ENCODE assay signal across 9 mouse cellular contexts in the genomic region with DNA sequence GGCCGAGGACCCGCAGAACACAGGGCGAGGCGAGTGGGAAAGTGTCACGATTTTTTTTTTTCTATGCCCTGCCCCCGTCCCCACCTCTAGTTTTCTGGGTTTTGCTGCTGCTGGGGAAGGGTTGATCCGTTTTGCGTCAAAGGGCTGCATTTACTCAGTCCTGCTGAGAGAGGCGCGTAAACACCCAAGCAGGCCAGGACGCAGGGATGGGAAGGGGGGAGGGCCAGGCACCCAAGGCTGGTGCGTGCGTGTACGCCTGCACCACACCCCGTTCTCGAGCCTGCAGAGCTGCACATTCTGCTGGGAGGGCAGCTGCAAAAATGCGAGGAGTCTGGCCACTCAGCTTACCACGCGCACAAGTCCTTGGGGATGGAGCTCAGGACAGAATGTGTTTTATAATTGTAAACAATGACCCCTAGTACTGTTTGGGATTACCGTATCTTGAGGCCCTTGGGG. TPM values are rescaled to one million over a fixed set of nuclear protein-coding genes. Genes with fewer than 3 reads are reported as not detected.
DNase-seq lines count a peak whose midpoint lies in the region; ATAC-seq and TF ChIP-seq lines count a peak whose summit lies in the region.
"Had no signal": no experiment of that assay in that cellular context is flagged by ENCODE, and none has a peak within 500 bp of the region (broad histone marks: within the 10 kb centered on the region; RNA-seq: fewer than 3 reads in every experiment).

No protein-coding gene starts in this region.

- no peak overlapping the region for H3K27ac ChIP-seq in thymus, adult 2 months (ENCODE audit: control insufficient read depth, insufficient read depth, low read length)
- H3K27ac ChIP-seq in forebrain, embryonic 10.5 days: peak overlapping the region; percentile 80
- H3K27ac ChIP-seq in heart, embryonic 14.5 days (replicated peaks in 1 of 2; ENCODE audit: control insufficient read depth in 1 of 2, insufficient read depth in 1 of 2, low read depth in 2 of 2, low read length in 2 of 2): peak overlapping the region; percentile 85 to 100
- H3K27ac ChIP-seq in liver, embryonic 11.5 days (ENCODE audit: low read depth, low read length): peak overlapping the region; percentile 40; the same call in 1 of the 2 replicates
- H3K27ac ChIP-seq in stomach, postnatal 0 days (replicated peaks): peak overlapping the region; percentile 100

- peak overlapping the region; percentile 91 for H3K4me2 ChIP-seq in heart, embryonic 14.5 days (ENCODE audit: low read length)
- H3K4me2 ChIP-seq in liver, embryonic 11.5 days: peak overlapping the region; percentile 93
- peak overlapping the region; percentile 79 for H3K4me2 ChIP-seq in stomach, postnatal 0 days (replicated peaks; ENCODE audit: low read depth)

- no peak for TF ChIP-seq POLR2A in thymus, adult 2 months (IDR thresholded peaks at IDR 0.05; ENCODE audit: control insufficient read depth, extremely low read depth, insufficient read depth, low read length, poor library complexity)

- peaks cover 2% of the 10 kb centered on the region; the same call in 1 of the 2 replicates for H3K27me3 ChIP-seq in thymus, adult 2 months (ENCODE audit: control insufficient read depth, insufficient read depth, low read length)
- H3K27me3 ChIP-seq in forebrain, embryonic 10.5 days (ENCODE audit: poor library complexity, severe bottlenecking): peaks cover 97% of the 10 kb centered on the region
- H3K27me3 ChIP-seq in heart, embryonic 14.5 days (ENCODE audit: control insufficient read depth, insufficient read depth, low read length): peaks cover 3% of the 10 kb centered on the region; the same call in 1 of the 2 replicates
- H3K27me3 ChIP-seq in liver, embryonic 11.5 days (replicated peaks; ENCODE audit: control insufficient read depth, insufficient read depth, low read length): peaks cover 69% of the 10 kb centered on the region
- no peaks in the 10 kb centered on the region for H3K27me3 ChIP-seq in stomach, postnatal 0 days (ENCODE audit: control insufficient read depth, insufficient read depth, low read length)

- no peak for TF ChIP-seq CTCF in thymus, adult 2 months (IDR thresholded peaks at IDR 0.05; ENCODE audit: borderline replicate concordance, control insufficient read depth, extremely low read depth, insufficient read depth, low read length, poor library complexity)
- TF ChIP-seq CTCF in stomach, postnatal 0 days (IDR thresholded peaks at IDR 0.05; ENCODE audit: low read depth): peak; percentile 19; the same call in 1 of the 2 replicates

- peak overlapping the region; percentile 26 for H3K4me3 ChIP-seq in thymus, adult 2 months (ENCODE audit: control insufficient read depth, insufficient read depth, low read length)
- H3K4me3 ChIP-seq in forebrain, embryonic 10.5 days: peak overlapping the region; percentile 72
- peak overlapping the region; percentile 54 to 78 for H3K4me3 ChIP-seq in heart, embryonic 14.5 days (ENCODE audit: control insufficient read depth in 1 of 2, insufficient read depth in 1 of 2, low read depth in 1 of 2, low read length in 2 of 2)
- peak overlapping the region; percentile 72 for H3K4me3 ChIP-seq in liver, embryonic 11.5 days (ENCODE audit: low read depth, low read length)
- H3K4me3 ChIP-seq in stomach, postnatal 0 days (ENCODE audit: low read depth, low read length): peak overlapping the region; percentile 95

- H3K36me3 ChIP-seq in thymus, adult 2 months (ENCODE audit: control insufficient read depth, insufficient read depth, low read length): no peaks in the 10 kb centered on the region
- H3K36me3 ChIP-seq in forebrain, embryonic 10.5 days (replicated peaks): no peaks in the 10 kb centered on the region
- no peaks in the 10 kb centered on the region for H3K36me3 ChIP-seq in heart, embryonic 14.5 days (ENCODE audit: control insufficient read depth, insufficient read depth, low read length)
- H3K36me3 ChIP-seq in liver, embryonic 11.5 days (ENCODE audit: control insufficient read depth, insufficient read depth, low read length): no peaks in the 10 kb centered on the region
- H3K36me3 ChIP-seq in stomach, postnatal 0 days (ENCODE audit: control insufficient read depth, insufficient read depth, low read length): no peaks in the 10 kb centered on the region
- H3K36me3 ChIP-seq: G1E had no signal

- H3K9me3 ChIP-seq in forebrain, embryonic 10.5 days: no peaks in the 10 kb centered on the region
- H3K9me3 ChIP-seq in heart, embryonic 14.5 days (ENCODE audit: control insufficient read depth, low read length): no peaks in the 10 kb centered on the region
- no peaks in the 10 kb centered on the region for H3K9me3 ChIP-seq in liver, embryonic 11.5 days (ENCODE audit: control insufficient read depth, low read length)
- no peaks in the 10 kb centered on the region for H3K9me3 ChIP-seq in stomach, postnatal 0 days (ENCODE audit: control insufficient read depth, low read length)

- 1% methylated on average over 20 of the region's 20 CpGs for WGBS in thymus, adult 2 months
- WGBS in forebrain, embryonic 10.5 days: 0% methylated on average over 20 of the region's 20 CpGs
- WGBS in heart, embryonic 14.5 days: under 1% methylated on average over 20 of the region's 20 CpGs
- 0% methylated on average over 20 of the region's 20 CpGs for WGBS in liver, embryonic 11.5 days
- WGBS in stomach, postnatal 0 days: 0% methylated on average over 20 of the region's 20 CpGs

- ATAC-seq in heart, embryonic 14.5 days (ENCODE audit: insufficient number of reproducible peaks, insufficient read depth, low FRiP score, low read depth): no peak
- no peak for ATAC-seq in liver, embryonic 11.5 days (replicated peaks; ENCODE audit: low FRiP score)
- peak; percentile 66 for ATAC-seq in stomach, postnatal 0 days (ENCODE audit: low FRiP score, low TSS enrichment)

- DNase-seq in thymus, adult 2 months: peak; percentile 19
- DNase-seq in thymus, postnatal 0 days (ENCODE audit: low spot score): no peak
- peak; percentile 39 for DNase-seq in forebrain, embryonic 10.5 days (ENCODE audit: extremely low spot score, low spot score)
- peak; percentile 85 for DNase-seq in kidney, postnatal 10 days
- peak; percentile 63 for DNase-seq in liver, embryonic 11.5 days (ENCODE audit: low spot score)
- DNase-seq in naive thymus-derived CD4-positive, alpha-beta T cell, adult 2 months (ENCODE audit: low read depth): peak; percentile 80
- peak; percentile 93 for DNase-seq in stomach, postnatal 0 days (ENCODE audit: low spot score)

- peaks cover 21% of the 10 kb centered on the region for H3K4me1 ChIP-seq in thymus, adult 2 months (replicated peaks; ENCODE audit: control insufficient read depth, insufficient read depth, low read length)
- H3K4me1 ChIP-seq in forebrain, embryonic 10.5 days: peaks cover 48% of the 10 kb centered on the region
- H3K4me1 ChIP-seq in heart, embryonic 14.5 days (ENCODE audit: control insufficient read depth in 2 of 2, insufficient read depth in 2 of 2, low read length in 2 of 2): peaks cover 2 to 18% of the 10 kb centered on the region in 2 experiments; a peak in 2 of 4 replicates
- peaks cover 11% of the 10 kb centered on the region for H3K4me1 ChIP-seq in liver, embryonic 11.5 days (replicated peaks; ENCODE audit: control insufficient read depth, insufficient read depth, low read length)
- 0 out of 2 replicates have a peak, but pooled peaks cover 2% of the 10 kb centered on the region for H3K4me1 ChIP-seq in stomach, postnatal 0 days (replicated peaks; ENCODE audit: control insufficient read depth, insufficient read depth)

- TF ChIP-seq EP300 in stomach, postnatal 0 days (optimal IDR thresholded peaks at IDR 0.05): peak; percentile 74

- peak overlapping the region; percentile 95 for H3K9ac ChIP-seq in heart, embryonic 14.5 days (ENCODE audit: low read length)
- peak overlapping the region; percentile 10; the same call in 1 of the 2 replicates for H3K9ac ChIP-seq in liver, embryonic 11.5 days (ENCODE audit: low read depth, low read length)
- peak overlapping the region; percentile 82 for H3K9ac ChIP-seq in stomach, postnatal 0 days (ENCODE audit: low read length)

RNA-seq across cellular contexts. Expression of a gene that starts 2.0 kb away (rescaled TPM):
- polyA plus RNA-seq in thymus, adult 2 months (2012; rRNA removed): 8.5 and 9.2 TPM in 2 replicates
- polyA plus RNA-seq in thymus, postnatal 0 days (2015; fragmentation: Nextera tagmentation; extraction: Ambion mirVana): 0.78 and 0.95 TPM in 2 replicates
- 0.32 and 0.60 TPM in 2 replicates for polyA plus RNA-seq in forebrain, embryonic 10.5 days (2016; fragmentation: Nextera tagmentation; extraction: Ambion mirVana)
- 2.6 and 3.1 TPM in 2 replicates for polyA plus RNA-seq in heart, embryonic 14.5 days (2014; fragmentation: Nextera tagmentation; extraction: Ambion mirVana)
- polyA plus RNA-seq in liver, embryonic 11.5 days (2014; fragmentation: Nextera tagmentation; extraction: Ambion mirVana): 1.9 and 2.0 TPM in 2 replicates
- polyA plus RNA-seq in stomach, postnatal 0 days (2015; fragmentation: Nextera tagmentation; extraction: Ambion mirVana): 10.5 and 11.7 TPM in 2 replicates

Comparison
In these comparisons a context has a peak if more than half of its experiments do, and no peak if none do; other contexts are left out.
1. H3K4me3 ChIP-seq: peak in every context shown above with its lines; median percentile 95 in stomach, postnatal 0 days; 72 in forebrain, embryonic 10.5 days; 72 in liver, embryonic 11.5 days; 66 in heart, embryonic 14.5 days; 26 in thymus, adult 2 months.
2. H3K9ac ChIP-seq: peak in every context shown above with its lines; median percentile 95 in heart, embryonic 14.5 days; 82 in stomach, postnatal 0 days; 10 in liver, embryonic 11.5 days.